Mouse (Mus musculus): ENCODE results near the gene Marveld1. TPM values are rescaled to one million over a fixed set of nuclear protein-coding genes. Genes with fewer than 3 reads are reported as not detected.

Marveld1 gene
- polyA plus RNA-seq, 1 experiment from 2014 or later, result 5.6 TPM

GRCm38 (mm10) chr19:42128787-42129508 lies 18.3 kb upstream of the Marveld1 start, which contains the start of gene Avpi1:
Gene Avpi1, minus strand, starts transcription at chr19:42129059.
- peak within 1 kb of the TSS; percentile 90 for H3K27ac ChIP-seq
- DNase-seq (ENCODE audit: low spot score), result peak; percentile 98
- no peaks in the 10 kb centered on the region for H3K9me3 ChIP-seq (replicated peaks)
- H3K27me3 ChIP-seq (ENCODE audit: low read depth, poor library complexity, severe bottlenecking), result no peaks in the 10 kb centered on the region
- peaks cover 10% of the 10 kb centered on the region for H3K36me3 ChIP-seq
- H3K4me1 ChIP-seq, result peaks cover 28% of the 10 kb centered on the region
- under 1% methylated on average over 54 of the region's 54 CpGs for WGBS
- H3K4me3 ChIP-seq, result peak within 1 kb of the TSS; percentile 72

GRCm38 (mm10) chr19:42129509-42130293 lies 17.5 kb upstream of the Marveld1 start:
- 37% methylated on average over 14 of the region's 14 CpGs for WGBS
- H3K9me3 ChIP-seq (replicated peaks), result no peaks in the 10 kb centered on the region
- no peaks in the 10 kb centered on the region for H3K27me3 ChIP-seq (ENCODE audit: low read depth, poor library complexity, severe bottlenecking)
- H3K27ac ChIP-seq, result peak overlapping the region; percentile 90
- peak overlapping the region; percentile 72 for H3K4me3 ChIP-seq
- DNase-seq (ENCODE audit: low spot score), result no peak
- H3K36me3 ChIP-seq, result peaks cover 3% of the 10 kb centered on the region
- H3K4me1 ChIP-seq, result peaks cover 28% of the 10 kb centered on the region

- H3K4me1 ChIP-seq, result peaks cover 28% of the 10 kb centered on the region
- peak overlapping the region; percentile 90 for H3K27ac ChIP-seq
- H3K9me3 ChIP-seq (replicated peaks), result no peaks in the 10 kb centered on the region
- H3K4me3 ChIP-seq, result no peak overlapping the region
- 74% methylated on average over 3 of the region's 3 CpGs for WGBS
- no peaks in the 10 kb centered on the region for H3K36me3 ChIP-seq
- H3K27me3 ChIP-seq (ENCODE audit: low read depth, poor library complexity, severe bottlenecking), result no peaks in the 10 kb centered on the region
- DNase-seq (ENCODE audit: low spot score), result no peak
These were observed 16.9 kb upstream of the Marveld1 start for GRCm38 (mm10) chr19:42130294-42130606.

GRCm38 (mm10) chr19:42131101-42131500 lies 16.1 kb upstream of the Marveld1 start:
- no peak for DNase-seq (ENCODE audit: low spot score)
- no peaks in the 10 kb centered on the region for H3K27me3 ChIP-seq (ENCODE audit: low read depth, poor library complexity, severe bottlenecking)
- WGBS, result 79% methylated on average over 5 of the region's 5 CpGs

GRCm38 (mm10) chr19:42135070-42135469 lies 12.1 kb upstream of the Marveld1 start:
- Histone ChIP-seq H3K27ac (no peak overlapping the region), H3K36me3 (no peaks in the 10 kb centered on the region), H3K4me3 (no peak overlapping the region), H3K9me3 (replicated peaks) (no peaks in the 10 kb centered on the region), H3K27me3 (ENCODE audit: low read depth, poor library complexity, severe bottlenecking) (no peaks in the 10 kb centered on the region), H3K4me1 (peaks cover 10% of the 10 kb centered on the region)
- DNase-seq (ENCODE audit: low spot score), result no peak

More at GRCm38 (mm10) chr19:42131101-42131500, 16.1 kb upstream of the Marveld1 start:
- H3K27ac ChIP-seq, result no peak overlapping the region
- H3K4me1 ChIP-seq, result peaks cover 32% of the 10 kb centered on the region
- no peaks in the 10 kb centered on the region for H3K9me3 ChIP-seq (replicated peaks)
- H3K36me3 ChIP-seq, result no peaks in the 10 kb centered on the region
- H3K4me3 ChIP-seq, result no peak overlapping the region

GRCm38 (mm10) chr19:42136126-42136525 lies 11.1 kb upstream of the Marveld1 start:
- 34% methylated on average over 5 of the region's 5 CpGs for WGBS
- no peaks in the 10 kb centered on the region for H3K9me3 ChIP-seq (replicated peaks)
- H3K4me3 ChIP-seq, result no peak overlapping the region
- no peaks in the 10 kb centered on the region for H3K27me3 ChIP-seq (ENCODE audit: low read depth, poor library complexity, severe bottlenecking)
- DNase-seq (ENCODE audit: low spot score), result no peak
- H3K27ac ChIP-seq, result no peak overlapping the region
- peaks cover 6% of the 10 kb centered on the region for H3K4me1 ChIP-seq
- no peaks in the 10 kb centered on the region for H3K36me3 ChIP-seq

GRCm38 (mm10) chr19:42137167-42137672 lies 10.0 kb upstream of the Marveld1 start:
- Histone ChIP-seq H3K9me3 (replicated peaks) (no peaks in the 10 kb centered on the region), H3K4me3 (no peak overlapping the region), H3K27me3 (ENCODE audit: low read depth, poor library complexity, severe bottlenecking) (no peaks in the 10 kb centered on the region), H3K36me3 (no peaks in the 10 kb centered on the region), H3K27ac (no peak overlapping the region), H3K4me1 (peaks cover 6% of the 10 kb centered on the region)
- DNase-seq (ENCODE audit: low spot score), result no peak
- WGBS, result 92% methylated on average over 4 of the region's 4 CpGs

- no peak overlapping the region for H3K27ac ChIP-seq
- no peaks in the 10 kb centered on the region for H3K9me3 ChIP-seq (replicated peaks)
- no peak for DNase-seq (ENCODE audit: low spot score)
- H3K4me3 ChIP-seq, result no peak overlapping the region
- no peaks in the 10 kb centered on the region for H3K27me3 ChIP-seq (ENCODE audit: low read depth, poor library complexity, severe bottlenecking)
- H3K36me3 ChIP-seq, result no peaks in the 10 kb centered on the region
- peaks cover 6% of the 10 kb centered on the region for H3K4me1 ChIP-seq
- 91% methylated on average over 15 of the region's 15 CpGs for WGBS
These were observed 8.5 kb upstream of the Marveld1 start for GRCm38 (mm10) chr19:42138517-42139285.

- Histone ChIP-seq H3K4me3 (no peak overlapping the region), H3K27me3 (ENCODE audit: low read depth, poor library complexity, severe bottlenecking) (no peaks in the 10 kb centered on the region), H3K36me3 (no peaks in the 10 kb centered on the region), H3K4me1 (peaks cover 6% of the 10 kb centered on the region), H3K27ac (no peak overlapping the region), H3K9me3 (replicated peaks) (no peaks in the 10 kb centered on the region)
- DNase-seq (ENCODE audit: low spot score), result no peak
- 84% methylated on average over 5 of the region's 5 CpGs for WGBS
These were observed 7.3 kb upstream of the Marveld1 start for GRCm38 (mm10) chr19:42139724-42140517.

GRCm38 (mm10) chr19:42141998-42142397 lies 5.2 kb upstream of the Marveld1 start:
- WGBS, result 82% methylated on average over 3 of the region's 3 CpGs

GRCm38 (mm10) chr19:42142757-42143156 lies 4.4 kb upstream of the Marveld1 start:
- no peak overlapping the region for H3K27ac ChIP-seq
- no peaks in the 10 kb centered on the region for H3K36me3 ChIP-seq
- 87% methylated on average over 2 of the region's 2 CpGs for WGBS
- H3K4me3 ChIP-seq, result no peak overlapping the region
- DNase-seq (ENCODE audit: low spot score), result no peak
- no peaks in the 10 kb centered on the region for H3K9me3 ChIP-seq (replicated peaks)
- H3K27me3 ChIP-seq (ENCODE audit: low read depth, poor library complexity, severe bottlenecking), result no peaks in the 10 kb centered on the region; the same call in none of the 2 replicates
- H3K4me1 ChIP-seq, result peaks cover 8% of the 10 kb centered on the region

More at GRCm38 (mm10) chr19:42141998-42142397, 5.2 kb upstream of the Marveld1 start:
- Histone ChIP-seq H3K27me3 (ENCODE audit: low read depth, poor library complexity, severe bottlenecking) (no peaks in the 10 kb centered on the region; the same call in none of the 2 replicates), H3K4me3 (no peak overlapping the region), H3K4me1 (peaks cover 4% of the 10 kb centered on the region), H3K9me3 (replicated peaks) (no peaks in the 10 kb centered on the region), H3K27ac (no peak overlapping the region), H3K36me3 (no peaks in the 10 kb centered on the region)
- DNase-seq (ENCODE audit: low spot score), result no peak

- Histone ChIP-seq H3K27me3 (ENCODE audit: low read depth, poor library complexity, severe bottlenecking) (peaks cover 9% of the 10 kb centered on the region), H3K4me1 (peaks cover 21% of the 10 kb centered on the region), H3K4me3 (no peak overlapping the region), H3K36me3 (no peaks in the 10 kb centered on the region), H3K9me3 (replicated peaks) (no peaks in the 10 kb centered on the region), H3K27ac (no peak overlapping the region)
- DNase-seq (ENCODE audit: low spot score), result no peak
- WGBS, result 61% methylated on average over 6 of the region's 6 CpGs
These were observed 3.1 kb upstream of the Marveld1 start for GRCm38 (mm10) chr19:42144067-42144466.

All from limb, embryonic 10.5 days (tissue).